Mouse (Mus musculus) fat pad, adult 2 months (tissue): ENCODE measurements around the gene Txnrd1.
A peak's percentile ranks its signal among the peaks of the same experiment; 100 is the strongest.

Experiments used
- DNase-seq: peaks from one replicate; pipeline ENCODE4 v3.0.0-alpha.2; 2011; ENCODE audit warnings: low read depth, low spot score; ENCODE audit errors: extremely low read depth

Txnrd1 gene

DNA sequence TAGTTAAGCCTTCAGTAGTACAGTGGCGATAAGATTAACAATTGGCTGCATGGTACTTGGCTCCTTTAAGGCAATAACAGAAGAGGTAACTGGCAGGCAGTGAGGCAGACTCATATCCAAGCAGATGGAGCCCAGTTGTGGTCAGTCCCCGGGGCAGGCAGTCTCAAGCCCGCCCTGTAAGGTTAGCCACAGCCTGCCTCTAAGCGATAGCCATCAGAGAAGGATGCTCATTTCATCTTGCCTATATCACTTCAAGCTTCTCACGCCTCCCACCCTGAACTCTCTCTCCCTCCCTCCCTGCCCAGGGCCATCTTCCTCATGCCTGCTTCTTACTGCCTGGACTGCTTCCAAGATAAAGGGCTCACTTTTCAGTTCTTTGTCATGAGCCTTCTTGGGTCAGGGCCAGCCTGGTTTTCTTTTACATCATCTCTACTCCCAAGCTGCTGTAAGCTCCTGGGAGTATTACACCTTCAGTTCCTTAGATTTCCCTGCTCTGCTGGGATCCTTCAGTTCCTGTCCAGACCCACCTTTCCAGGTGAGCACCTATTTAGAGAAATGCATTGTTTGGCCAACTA, 29.4 kb downstream of the Txnrd1 start:
- peak; percentile 51 for DNase-seq

DNA sequence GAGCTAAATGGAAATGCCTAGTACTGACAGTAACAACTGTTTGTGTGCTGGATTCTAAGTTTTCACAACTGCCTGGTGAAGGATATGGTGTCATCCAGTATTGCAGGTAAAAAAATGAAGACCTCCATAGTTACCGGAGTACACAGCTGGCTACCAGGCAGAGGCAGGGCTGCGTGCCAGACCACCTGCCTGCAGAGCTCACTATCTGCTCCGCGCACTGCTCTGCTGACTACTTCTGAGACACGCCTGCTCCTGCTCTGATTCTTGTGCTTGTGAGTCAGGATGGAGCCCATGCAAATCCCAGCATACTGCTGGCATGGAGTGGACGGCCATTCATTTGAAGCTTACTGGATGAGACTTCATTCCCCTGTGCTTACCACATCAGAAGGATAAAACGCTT, 30.1 kb downstream of the Txnrd1 start:
- no peak for DNase-seq

DNA sequence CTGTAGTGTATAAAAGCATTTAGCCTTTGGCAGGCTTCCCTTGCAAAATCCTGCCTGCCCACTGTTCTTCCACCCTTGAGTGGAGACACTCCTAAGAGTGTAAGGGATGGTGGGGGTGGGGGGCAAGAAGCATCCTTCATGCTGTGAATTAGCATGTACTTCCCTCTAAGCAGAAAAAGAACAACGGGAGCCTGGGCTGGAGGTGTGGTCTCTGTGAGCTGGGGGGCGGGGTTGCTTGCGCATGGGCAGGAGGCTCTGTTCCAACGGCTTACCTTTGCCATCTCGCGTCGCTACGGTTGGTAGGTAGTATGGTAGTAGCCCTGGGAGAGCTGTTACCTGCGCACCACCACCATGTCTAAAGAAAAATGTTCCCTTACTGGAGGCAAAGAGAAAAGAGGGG, 32.6 kb downstream of the Txnrd1 start, which contains the start of gene Eid3:
TSS of gene Eid3 (plus strand) at position 271 of the 400 bp plus-strand sequence.
- no peak for DNase-seq

DNA sequence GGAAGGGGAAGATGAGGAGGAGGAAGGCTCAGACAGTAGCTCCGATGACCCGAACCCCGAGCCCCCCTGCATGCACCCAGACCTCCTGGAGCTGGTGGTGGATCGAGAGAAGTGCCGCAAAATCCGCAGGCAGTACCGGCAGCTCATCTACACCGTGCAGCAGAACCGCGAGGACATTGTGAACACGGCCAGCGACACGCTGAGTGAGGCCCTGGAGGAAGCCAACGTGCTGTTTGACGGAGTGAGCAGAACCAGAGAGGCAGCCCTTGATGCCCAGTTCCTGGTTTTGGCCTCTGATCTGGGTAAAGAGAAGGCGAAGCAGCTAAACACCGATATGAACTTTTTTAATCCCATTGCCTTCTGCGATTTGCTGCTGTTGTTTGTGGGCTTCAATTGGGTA, 33.1 kb downstream of the Txnrd1 start:
- DNase-seq, result no peak

DNA sequence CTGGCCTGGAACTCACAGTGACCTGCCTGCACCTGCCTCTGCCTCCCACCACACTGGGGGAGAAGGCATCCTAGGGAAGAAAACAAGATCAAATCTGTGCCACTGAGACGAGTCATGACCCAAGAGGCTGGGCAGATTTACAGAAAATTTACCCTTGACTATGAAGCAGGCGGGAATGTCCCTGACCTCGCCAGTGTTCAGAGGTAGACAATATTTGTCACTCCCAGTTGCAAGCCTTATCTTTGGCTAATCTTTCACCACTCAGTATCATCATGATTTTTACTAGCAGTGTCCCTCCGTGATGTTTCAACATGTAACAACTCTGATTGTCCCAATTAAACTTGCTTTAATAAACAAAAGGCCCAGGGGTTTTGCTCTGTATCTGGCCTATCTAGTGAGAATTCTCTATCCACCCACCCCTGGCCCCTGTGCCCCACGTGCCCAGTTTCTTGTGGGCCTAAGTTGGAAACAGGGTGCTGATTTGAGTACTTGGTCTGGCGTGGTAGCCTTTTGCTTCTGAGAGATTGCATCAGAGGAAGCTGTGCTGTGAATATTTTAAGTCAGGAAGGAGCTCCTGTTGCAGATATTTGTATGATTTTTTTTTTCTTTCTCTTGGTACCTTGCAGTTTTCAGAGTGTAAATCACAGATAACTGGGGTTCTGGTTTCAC, 34.8 kb downstream of the Txnrd1 start:
- no peak for DNase-seq

DNA sequence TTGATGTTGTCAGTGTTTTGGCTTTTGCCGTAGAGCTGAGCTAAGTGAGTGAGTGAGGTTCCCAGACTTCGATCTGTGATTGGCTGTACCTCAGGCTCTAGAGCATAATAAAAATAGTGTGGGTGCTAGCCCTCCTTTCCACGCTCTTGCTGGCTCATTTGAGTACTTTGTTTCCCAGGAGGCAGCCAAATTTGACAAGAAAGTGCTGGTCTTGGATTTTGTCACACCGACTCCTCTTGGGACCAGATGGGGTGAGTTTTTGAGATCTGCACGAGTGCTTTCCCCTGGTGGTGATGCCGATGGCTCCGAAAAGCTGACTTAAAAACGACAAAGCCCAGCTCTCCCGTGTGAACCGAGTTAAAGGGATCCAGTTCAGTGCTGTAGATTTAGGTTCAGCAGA, 41.7 kb downstream of the Txnrd1 start:
- DNase-seq, result no peak

DNA sequence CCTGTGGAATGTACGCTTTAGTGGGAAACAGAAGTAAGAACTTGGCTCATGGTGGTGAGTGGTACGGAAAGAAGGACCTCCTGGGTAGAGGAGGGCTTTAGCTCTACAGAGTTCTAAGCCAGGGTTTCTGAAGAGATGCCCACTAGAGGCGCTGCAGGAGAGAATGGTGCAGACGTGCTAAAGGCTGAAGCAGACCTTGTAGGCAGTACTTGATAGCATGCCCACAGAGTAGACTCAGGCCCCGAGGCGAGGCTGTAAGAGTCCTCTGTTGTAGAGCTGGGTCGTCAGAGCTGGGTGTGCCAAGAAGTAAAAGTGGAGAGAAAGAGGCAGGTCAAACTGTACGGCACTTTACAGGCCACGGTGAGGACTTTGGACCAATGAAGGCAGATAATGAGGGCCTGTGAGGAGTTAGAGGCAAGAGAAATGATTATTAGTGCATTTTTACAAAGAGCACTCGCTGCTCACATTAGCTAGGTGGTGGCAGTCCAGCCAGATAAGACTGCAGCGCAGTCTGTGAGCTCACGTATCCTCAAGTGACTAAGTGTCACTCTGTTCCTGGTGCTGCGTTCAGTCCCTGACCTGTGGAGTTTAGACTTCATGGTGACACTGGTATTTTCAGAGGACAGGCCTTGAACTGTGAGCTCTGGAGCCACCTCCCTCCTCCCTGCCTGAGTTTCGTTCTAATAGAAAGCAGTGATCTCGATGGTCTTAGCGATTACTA, 42.5 kb downstream of the Txnrd1 start:
- DNase-seq, result no peak

DNA sequence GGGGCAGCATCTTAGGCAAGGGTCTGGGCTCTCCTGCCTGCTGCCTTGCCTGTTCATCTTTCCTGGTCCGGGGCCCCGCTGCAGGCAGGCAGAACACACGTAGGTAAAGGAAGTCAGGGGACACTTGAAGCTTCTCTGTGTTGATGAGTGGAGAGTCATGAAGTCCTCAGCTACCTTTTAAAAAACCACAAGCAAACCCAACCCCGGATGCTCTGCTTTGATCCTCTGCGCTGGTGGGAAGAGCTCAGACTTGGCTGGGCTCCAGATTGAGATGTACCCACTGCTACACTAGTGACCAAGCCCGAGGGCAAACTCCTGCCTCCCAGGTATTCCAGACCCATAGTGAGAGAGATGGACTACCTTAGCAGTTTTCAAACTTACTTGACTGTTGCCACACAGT, 53.6 kb downstream of the Txnrd1 start:
- no peak for DNase-seq

DNA sequence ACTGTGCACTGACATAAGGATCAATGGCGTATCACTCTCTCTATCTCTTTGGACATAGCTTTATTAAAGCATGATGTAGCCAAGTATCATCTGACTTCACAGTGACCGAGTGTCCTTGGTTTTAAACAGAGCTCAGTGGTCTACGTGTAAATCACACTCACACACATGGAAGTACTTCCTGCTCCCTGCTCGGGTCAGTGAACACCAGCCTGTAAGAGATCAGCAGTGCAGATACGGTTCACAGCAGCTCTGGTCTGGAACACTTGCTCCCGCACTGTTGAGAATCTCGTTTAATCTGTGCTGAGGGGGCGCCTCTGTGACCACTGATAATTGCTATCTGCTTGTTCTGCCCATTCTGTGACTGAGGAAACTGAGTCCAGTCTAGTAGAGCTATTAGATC, 54.8 kb downstream of the Txnrd1 start:
- DNase-seq, result no peak

DNA sequence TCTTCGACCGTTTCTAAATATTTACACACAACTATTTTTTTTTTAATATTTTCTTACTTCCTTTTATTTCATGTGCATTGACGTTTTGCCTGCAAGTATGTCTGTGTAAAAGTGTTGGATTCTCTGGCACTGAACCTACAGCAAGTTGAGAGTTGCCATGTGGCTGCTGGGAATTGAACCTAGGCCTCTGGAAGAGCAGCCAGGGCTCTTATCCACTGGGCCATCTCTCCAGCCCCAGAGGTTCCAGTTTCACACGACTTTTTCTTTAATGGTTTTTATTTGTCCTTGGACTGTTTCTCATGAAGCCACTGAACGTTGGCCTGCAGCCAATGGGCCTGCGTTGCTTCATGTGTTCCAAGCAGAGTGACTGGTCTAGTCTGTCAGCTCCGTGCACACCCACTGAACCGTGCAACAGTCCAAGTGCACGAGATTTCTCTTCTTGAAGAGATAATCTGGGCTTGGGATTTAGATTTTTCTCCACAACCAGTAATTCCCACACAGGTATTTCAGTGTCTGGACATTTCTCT, 55.8 kb downstream of the Txnrd1 start:
- DNase-seq, result peak; percentile 98

DNA sequence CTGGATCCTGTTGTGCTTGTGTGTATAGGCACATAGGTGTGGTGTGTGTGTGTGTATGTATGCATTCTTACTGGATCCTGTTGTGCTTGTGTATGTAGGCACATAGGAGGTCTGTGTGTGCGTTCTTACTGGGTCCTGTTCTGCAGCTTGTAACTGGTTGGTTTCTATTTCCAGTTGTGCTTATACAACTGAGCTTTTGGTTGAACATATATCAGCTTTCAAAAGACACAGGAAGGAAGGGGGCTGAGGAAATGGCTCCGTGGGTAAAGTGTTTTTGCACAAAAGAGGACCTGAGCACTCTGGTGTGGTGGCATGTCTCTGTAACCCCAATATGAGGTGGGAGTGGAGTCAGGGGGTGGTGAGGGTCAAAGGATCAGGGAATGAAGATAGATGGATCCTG, 57.2 kb downstream of the Txnrd1 start:
- DNase-seq, result no peak

DNA sequence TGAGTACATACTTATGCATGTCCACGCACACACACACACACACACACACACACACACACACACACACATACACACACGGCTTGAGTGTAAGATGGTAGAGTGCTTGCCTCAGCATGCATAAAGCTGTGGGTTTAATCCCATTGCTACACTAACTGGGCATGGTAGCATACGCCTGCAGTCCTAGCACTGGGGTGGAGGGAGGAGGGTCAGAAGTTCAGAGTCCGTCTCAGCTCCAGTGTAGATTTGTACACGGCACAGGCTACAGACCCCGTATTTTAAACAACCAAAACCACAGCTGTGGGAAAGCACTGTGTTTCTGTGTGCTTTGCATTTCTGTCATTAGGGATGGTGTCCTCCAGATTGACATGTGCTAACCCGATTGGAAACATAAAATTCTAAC, 57.7 kb downstream of the Txnrd1 start:
- DNase-seq, result no peak

DNA sequence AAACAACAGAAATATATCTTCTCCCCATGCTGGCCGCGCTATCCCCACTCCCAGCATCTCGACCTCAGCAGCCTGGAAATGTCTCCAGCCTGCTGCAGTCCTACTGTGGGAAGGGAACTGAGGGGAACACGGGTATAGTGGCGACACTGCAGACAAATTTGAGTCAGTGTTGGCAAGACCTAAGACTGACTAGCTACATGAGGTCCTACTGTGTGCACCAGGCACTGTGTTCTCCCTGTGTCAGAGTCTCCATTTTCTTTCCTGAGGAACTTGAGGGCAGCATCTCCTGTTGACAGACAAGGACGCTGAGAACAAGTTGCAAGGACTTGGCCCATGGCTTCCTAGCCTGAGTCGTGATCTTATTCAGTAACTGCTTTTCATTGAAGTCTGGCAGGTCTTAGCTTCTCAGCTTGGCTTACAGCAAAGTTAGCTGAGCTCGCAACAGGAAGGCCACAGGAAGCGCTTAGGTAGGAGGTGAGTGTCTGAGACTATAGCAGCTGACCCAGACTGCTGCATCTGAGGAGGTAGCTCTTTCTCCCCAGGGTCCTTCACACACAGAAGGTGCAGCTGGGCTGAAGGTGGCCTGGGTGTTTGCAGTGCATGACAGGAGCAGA, 58.8 kb downstream of the Txnrd1 start:
- DNase-seq, result no peak

DNA sequence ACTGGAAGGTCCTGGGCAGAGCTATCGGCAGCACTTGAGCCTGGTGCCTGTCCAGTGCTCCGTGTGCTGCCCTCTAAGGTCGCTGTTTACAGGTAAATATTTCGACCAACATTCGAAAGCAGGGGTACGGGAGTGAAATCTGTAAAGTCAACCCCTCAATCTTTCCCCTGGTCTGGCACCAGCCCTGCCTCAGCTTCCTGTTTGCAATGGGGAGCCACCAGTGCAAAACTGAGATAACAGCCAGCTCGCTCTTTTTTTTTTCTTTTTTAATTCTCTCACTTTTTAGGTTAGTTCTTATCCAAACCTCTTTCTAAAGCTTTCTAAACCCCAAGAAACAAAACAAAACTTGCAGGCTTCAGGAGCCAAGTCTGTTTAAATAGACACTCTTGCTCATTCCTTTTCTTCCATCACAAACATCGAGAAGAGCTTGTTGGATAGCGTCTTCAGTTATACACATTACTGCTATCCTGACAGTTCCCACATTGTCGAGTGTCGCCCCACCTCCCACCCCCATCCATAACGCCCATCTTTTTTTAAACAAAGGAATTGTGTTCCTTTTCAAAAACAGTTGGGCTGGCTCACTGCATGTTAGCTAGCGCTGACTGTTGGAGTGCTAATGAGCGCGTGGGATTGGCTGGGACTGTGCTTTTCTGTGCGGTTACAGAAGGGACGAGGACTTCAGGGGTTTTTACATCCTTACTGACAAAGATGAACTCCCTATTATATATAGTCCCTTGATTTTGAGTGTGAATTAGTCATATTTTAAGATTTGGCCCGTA, 60.3 kb downstream of the Txnrd1 start:
- no peak for DNase-seq

DNA sequence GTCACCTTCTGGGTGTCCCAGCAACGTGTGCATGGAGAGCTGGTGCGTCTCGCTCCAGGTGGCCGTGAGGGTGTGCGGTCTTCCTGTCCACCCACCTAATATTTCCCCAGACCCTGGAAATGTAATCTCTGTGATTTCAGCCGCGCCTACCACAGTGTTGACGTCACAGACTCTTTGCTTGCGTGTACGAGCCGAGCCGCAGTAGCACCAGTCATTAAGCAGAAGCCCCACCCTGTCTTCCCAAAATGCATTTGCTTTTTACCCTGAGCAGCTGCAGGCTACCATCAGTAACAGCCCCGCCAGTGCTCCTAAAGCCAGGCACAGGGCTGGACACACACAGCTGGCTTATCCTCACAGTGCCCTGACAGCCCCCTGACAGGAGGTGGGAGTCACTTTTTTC, 64.2 kb downstream of the Txnrd1 start:
- no peak for DNase-seq

DNA sequence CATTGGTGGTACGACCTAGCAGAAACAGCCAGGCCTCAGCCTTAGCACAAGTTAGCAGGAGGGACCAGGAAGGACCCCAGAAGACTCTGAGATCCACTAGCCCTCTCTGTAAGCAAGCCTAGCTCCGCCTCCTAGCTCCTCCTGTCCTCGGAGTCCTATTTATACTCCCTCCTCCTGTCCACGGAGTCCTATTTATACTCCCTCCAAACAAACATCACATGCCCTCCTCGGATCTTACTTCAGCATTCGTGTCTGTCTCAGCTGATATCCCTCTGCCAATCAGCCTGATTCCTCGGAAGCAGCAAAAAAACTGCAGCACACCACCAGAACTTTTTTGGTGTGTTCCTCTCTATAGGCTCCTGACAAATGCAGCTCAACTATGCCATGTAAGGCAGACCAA, 65.1 kb downstream of the Txnrd1 start:
- no peak for DNase-seq

DNA sequence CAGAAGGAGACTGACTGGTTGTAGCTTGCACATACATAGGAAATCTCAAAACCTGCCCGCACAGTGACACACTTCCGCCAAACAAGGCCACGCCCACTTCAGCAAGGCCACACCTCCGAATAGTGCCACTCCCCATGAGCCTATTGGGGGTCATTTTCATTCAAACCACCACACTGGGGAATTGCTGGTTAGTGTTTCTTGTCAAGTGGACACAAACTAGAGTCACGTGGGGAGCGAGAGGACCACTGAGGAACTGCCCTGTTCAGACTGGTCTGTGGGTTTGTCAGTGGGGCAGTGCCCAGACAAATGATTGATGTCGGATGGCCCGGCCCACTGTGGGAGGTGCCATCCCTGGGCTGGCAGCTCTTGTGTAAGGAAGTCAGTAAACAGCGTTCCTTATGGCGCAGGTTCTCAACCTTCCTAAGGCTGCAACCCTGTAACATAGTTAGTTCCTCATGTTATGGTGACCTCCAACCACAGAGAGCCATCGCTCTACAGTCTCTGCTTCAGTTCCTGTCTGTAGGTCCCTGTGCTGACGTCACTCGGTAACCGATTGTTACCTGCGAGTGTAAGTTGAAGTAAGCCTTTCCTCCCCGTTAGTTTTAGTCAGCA, 66.2 kb downstream of the Txnrd1 start:
- no peak for DNase-seq

DNA sequence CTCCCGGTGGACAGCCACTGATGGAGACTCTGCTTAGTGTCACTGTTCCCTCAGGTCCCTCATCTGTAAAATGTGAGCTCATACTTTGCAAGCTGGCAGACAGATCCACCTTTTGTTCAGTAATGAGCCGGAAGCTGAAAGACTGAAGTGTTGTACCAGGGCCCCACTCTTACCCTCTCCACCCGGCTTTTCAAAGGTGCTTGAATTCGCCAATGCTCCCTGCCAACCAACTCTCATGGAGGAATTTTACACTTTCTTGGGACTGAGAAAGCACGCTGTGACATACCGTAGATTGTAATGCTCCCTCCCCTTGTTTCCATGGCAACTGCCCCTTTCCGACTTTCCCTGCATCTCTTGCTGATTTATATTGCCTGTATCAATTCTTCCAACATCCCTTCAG, 66.8 kb downstream of the Txnrd1 start:
- no peak for DNase-seq

DNA sequence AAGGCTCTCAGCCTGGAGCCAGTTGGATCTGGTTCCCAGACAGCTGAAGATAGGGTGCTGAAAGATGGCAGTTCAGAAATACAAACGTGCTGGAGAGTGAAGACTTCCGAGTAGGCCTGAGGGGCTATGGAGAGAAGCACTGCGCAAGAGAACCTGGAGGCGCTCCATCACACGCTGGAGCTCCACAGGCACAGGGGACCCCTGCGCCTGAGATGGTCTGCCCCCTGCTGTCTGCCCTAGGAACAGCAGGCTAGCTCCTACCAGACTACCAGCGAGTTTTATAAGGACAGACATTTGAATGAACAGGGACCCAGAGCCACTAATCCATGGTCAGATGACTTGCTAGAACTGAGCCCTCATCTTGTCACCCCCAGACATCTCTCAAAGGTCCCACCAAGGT, 67.7 kb downstream of the Txnrd1 start:
- no peak for DNase-seq

DNA sequence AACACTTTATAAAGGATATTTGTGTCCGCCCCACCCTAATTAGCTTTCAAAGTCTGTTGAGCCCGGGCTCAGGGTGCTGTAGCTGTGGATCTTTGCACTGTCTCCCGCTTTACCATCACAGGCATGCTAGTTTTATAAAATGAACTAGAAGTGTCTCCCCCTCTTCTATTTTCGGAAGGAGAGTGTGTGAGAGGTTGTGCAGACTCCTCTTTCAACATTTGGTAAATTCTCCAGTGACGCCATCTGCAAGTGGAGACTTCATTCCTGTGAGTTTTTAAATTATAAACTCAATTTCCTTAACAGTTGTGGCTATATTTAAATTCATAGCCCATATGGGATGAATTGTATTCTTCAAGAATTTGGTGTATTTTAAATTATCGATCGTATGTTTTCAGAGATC, 74.8 kb downstream of the Txnrd1 start:
- DNase-seq, result no peak

DNA sequence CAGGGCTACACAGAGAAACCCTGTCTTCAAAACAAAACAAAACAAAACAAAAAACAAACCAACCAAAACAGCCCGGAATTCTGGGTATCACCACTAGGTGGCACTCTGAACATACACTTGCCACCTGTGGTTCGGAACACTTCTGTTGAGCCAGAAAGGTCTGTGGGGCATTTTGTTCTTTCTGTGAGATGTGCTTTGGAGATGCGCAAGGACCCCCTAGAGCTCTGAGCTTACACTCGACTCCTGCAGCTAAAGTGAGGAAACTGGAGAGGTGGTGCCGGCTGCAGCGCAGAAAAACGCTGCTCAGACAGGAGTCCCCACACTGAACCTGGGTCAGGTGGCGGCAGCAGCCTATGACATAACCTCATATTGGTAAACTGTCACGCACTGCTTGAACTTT, 75.6 kb downstream of the Txnrd1 start:
- no peak for DNase-seq
